ENCODE assay signal across 15 mouse cellular contexts in genomic region chr8:121418081-121418480, GRCm38 (mm10).
A peak's percentile ranks its signal among the peaks of the same experiment; 100 is the strongest.
DNase-seq lines count a peak whose midpoint lies in the region; ATAC-seq lines count a peak whose summit lies in the region.
"Had no signal": no experiment of that assay in that cellular context is flagged by ENCODE, and none has a peak within 500 bp of the region (broad histone marks: within the 10 kb centered on the region; RNA-seq: fewer than 3 reads in every experiment).

No protein-coding gene starts in this region.

- H3K36me3 ChIP-seq in heart, embryonic 12.5 days: no peaks in the 10 kb centered on the region
- no peaks in the 10 kb centered on the region for H3K36me3 ChIP-seq in midbrain, embryonic 16.5 days (ENCODE audit: control insufficient read depth, insufficient read depth, low read length)
- H3K36me3 ChIP-seq: lung, embryonic 15.5 days; midbrain, embryonic 13.5 days; neural tube, embryonic 13.5 days had no signal

- no peaks in the 10 kb centered on the region for H3K27me3 ChIP-seq in heart, embryonic 12.5 days (replicated peaks)
- no peaks in the 10 kb centered on the region for H3K27me3 ChIP-seq in midbrain, embryonic 16.5 days (ENCODE audit: control insufficient read depth, insufficient read depth, low read depth, low read length)
- H3K27me3 ChIP-seq: lung, embryonic 15.5 days; midbrain, embryonic 13.5 days; neural tube, embryonic 13.5 days had no signal

- H3K9me3 ChIP-seq in heart, embryonic 12.5 days (replicated peaks): peaks cover 8% of the 10 kb centered on the region
- no peaks in the 10 kb centered on the region for H3K9me3 ChIP-seq in midbrain, embryonic 16.5 days (replicated peaks; ENCODE audit: control insufficient read depth, low read length, poor library complexity, severe bottlenecking)
- H3K9me3 ChIP-seq: lung, embryonic 15.5 days had no signal

- H3K4me2 ChIP-seq in heart, embryonic 12.5 days: no peak overlapping the region; the same call in 1 of the 2 replicates
- no peak overlapping the region for H3K4me2 ChIP-seq in midbrain, embryonic 16.5 days (ENCODE audit: low read length)
- H3K4me2 ChIP-seq: lung, embryonic 15.5 days; midbrain, embryonic 13.5 days; neural tube, embryonic 13.5 days had no signal

- H3K4me1 ChIP-seq in heart, embryonic 12.5 days (replicated peaks): peaks cover 20% of the 10 kb centered on the region
- H3K4me1 ChIP-seq in midbrain, embryonic 16.5 days (ENCODE audit: control insufficient read depth, insufficient read depth, low read length): no peaks in the 10 kb centered on the region
- H3K4me1 ChIP-seq: midbrain, embryonic 13.5 days; neural tube, embryonic 13.5 days had no signal

- intact Hi-C loops in heart, postnatal 36 days (cut with DNase I): no loop called here
- intact Hi-C loops in gastrocnemius, postnatal 36 days (cut with DNase I): no loop called here

- no peak overlapping the region for H3K4me3 ChIP-seq in heart, embryonic 12.5 days
- no peak overlapping the region for H3K4me3 ChIP-seq in midbrain, embryonic 16.5 days (ENCODE audit: low read depth, low read length)
- H3K4me3 ChIP-seq: lung, embryonic 15.5 days; midbrain, embryonic 13.5 days; neural tube, embryonic 13.5 days had no signal

- 22% methylated on average over 6 of the region's 6 CpGs for WGBS in heart, embryonic 12.5 days
- 63% methylated on average over 6 of the region's 6 CpGs for WGBS in midbrain, embryonic 16.5 days

- DNase-seq in heart, postnatal 36 days: no peak
- peak; percentile 30 for DNase-seq in ovary, adult 18-20 months (ENCODE audit: low spot score)
- no peak for DNase-seq in ovary, postnatal 10 days (ENCODE audit: low spot score)
- DNase-seq in liver: peak; percentile 13
- DNase-seq in right cerebral cortex, postnatal 36 days (ENCODE audit: low spot score in 2 of 2): no peak
- DNase-seq in gastrocnemius, postnatal 36 days: no peak
- DNase-seq: gastrocnemius, postnatal 14 days; kidney, postnatal 36 days; right cerebral cortex, postnatal 14 days had no signal

- peak; percentile 64; the same call in 1 of the 2 replicates for ATAC-seq in heart, embryonic 12.5 days (ENCODE audit: insufficient number of reproducible peaks, low FRiP score)
- ATAC-seq in midbrain, embryonic 16.5 days: no peak
- ATAC-seq: hindbrain, postnatal 0 days; midbrain, embryonic 13.5 days had no signal

- H3K9ac ChIP-seq in heart, embryonic 12.5 days: no peak overlapping the region
- H3K9ac ChIP-seq in midbrain, embryonic 16.5 days (ENCODE audit: low read depth, low read length): no peak overlapping the region
- H3K9ac ChIP-seq: lung, embryonic 15.5 days; midbrain, embryonic 13.5 days; neural tube, embryonic 13.5 days had no signal

- H3K27ac ChIP-seq in heart, embryonic 12.5 days (ENCODE audit: poor library complexity, severe bottlenecking): peak overlapping the region; percentile 30; the same call in 1 of the 2 replicates
- H3K27ac ChIP-seq in midbrain, embryonic 16.5 days (ENCODE audit: low read length): no peak overlapping the region
- H3K27ac ChIP-seq: hindbrain, postnatal 0 days; lung, embryonic 15.5 days; midbrain, embryonic 13.5 days; neural tube, embryonic 13.5 days had no signal

Comparison
In these comparisons a context has a peak if more than half of its experiments do, and no peak if none do; other contexts are left out.
1. DNase-seq: peak in ovary, adult 18-20 months (single experiment) and liver (single experiment); none in heart, postnatal 36 days (0 of 2), ovary, postnatal 10 days (single experiment), right cerebral cortex, postnatal 36 days (0 of 2) and gastrocnemius, postnatal 36 days (0 of 2).